Mouse (Mus musculus): Measurements from ENCODE around the gene Sgta.

DNA sequence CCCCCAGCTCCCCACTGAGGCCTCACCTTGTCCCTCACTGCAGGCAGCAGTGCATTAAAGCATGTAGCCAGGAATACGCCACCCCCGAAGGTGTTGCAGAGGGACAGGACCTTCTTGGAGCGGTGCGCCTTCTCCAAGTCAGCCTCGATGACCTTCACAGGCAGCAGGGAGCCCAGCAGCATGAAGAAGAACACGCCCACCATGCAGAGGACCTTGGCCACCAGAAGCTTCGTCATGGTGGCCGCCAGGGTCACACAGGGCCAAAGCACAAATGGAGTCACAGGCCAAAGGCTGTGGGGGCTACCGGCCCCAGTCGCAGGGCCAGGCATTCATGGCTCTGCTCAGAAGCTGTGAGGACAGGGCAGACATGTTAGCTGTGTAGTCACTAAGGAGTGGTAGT is 26.4 kb downstream of the Sgta start:
- no peak for TF ChIP-seq CTCF (IDR thresholded peaks at IDR 0.05; ENCODE audit: low read depth, low read length)
- TF ChIP-seq POLR2AphosphoS5 (IDR thresholded peaks at IDR 0.05; ENCODE audit: insufficient replicate concordance, low read depth, low read length): no peak
